Mouse (Mus musculus) fat pad, adult 2 months (tissue): ENCODE data around the gene Zfp108.

Experiments
- DNase-seq: peaks from one replicate; pipeline ENCODE4 v3.0.0-alpha.2; 2011; ENCODE audit warnings: low read depth, low spot score; ENCODE audit errors: extremely low read depth

The Zfp108 gene

GRCm38 (mm10) chr7:24280858-24281145, 26.2 kb downstream of the Zfp108 start:
- DNase-seq, result no peak

GRCm38 (mm10) chr7:24286090-24286489, 31.5 kb downstream of the Zfp108 start:
- DNase-seq, result no peak

- no peak for DNase-seq
Observed at GRCm38 (mm10) chr7:24286916-24287315, 32.3 kb downstream of the Zfp108 start.

GRCm38 (mm10) chr7:24287670-24288069, 33.1 kb downstream of the Zfp108 start:
- DNase-seq, result no peak

GRCm38 (mm10) chr7:24288512-24288911, 33.9 kb downstream of the Zfp108 start:
- no peak for DNase-seq

- DNase-seq, result no peak
Observed at GRCm38 (mm10) chr7:24290106-24290693, 35.6 kb downstream of the Zfp108 start.

GRCm38 (mm10) chr7:24291387-24292090, 36.9 kb downstream of the Zfp108 start:
- no peak for DNase-seq

GRCm38 (mm10) chr7:24293061-24293851, 38.7 kb downstream of the Zfp108 start:
- DNase-seq, result no peak

- no peak for DNase-seq
Observed at GRCm38 (mm10) chr7:24294763-24295162, 40.2 kb downstream of the Zfp108 start.

- no peak for DNase-seq
Observed at GRCm38 (mm10) chr7:24295376-24295775, 40.8 kb downstream of the Zfp108 start.

GRCm38 (mm10) chr7:24296386-24296785, 41.8 kb downstream of the Zfp108 start:
- no peak for DNase-seq

- DNase-seq, result no peak
Observed at GRCm38 (mm10) chr7:24297361-24298095, 42.9 kb downstream of the Zfp108 start.

GRCm38 (mm10) chr7:24298635-24298972, 44.0 kb downstream of the Zfp108 start:
- no peak for DNase-seq

- peak; percentile 28 for DNase-seq
Observed at GRCm38 (mm10) chr7:24298973-24299708, 44.5 kb downstream of the Zfp108 start.

GRCm38 (mm10) chr7:24299823-24300481, 45.4 kb downstream of the Zfp108 start:
- no peak for DNase-seq

GRCm38 (mm10) chr7:24300771-24301282, 46.2 kb downstream of the Zfp108 start, which contains the start of gene Zfp61:
Gene Zfp61 (minus strand): TSS chr7:24301232.
- no peak for DNase-seq
